In genomic region chr11:69415668-69416451, GRCm38 (mm10) we compare ENCODE assay signal across 8 mouse cellular contexts. TPM values are rescaled to one million over a fixed set of nuclear protein-coding genes. Genes with fewer than 3 reads are reported as not detected.
DNase-seq lines count a peak whose midpoint lies in the region; ATAC-seq and TF ChIP-seq lines count a peak whose summit lies in the region.

No protein-coding gene starts in this region.

- 9% methylated on average over 18 of the region's 25 CpGs for WGBS in spleen, adult 2 months
- WGBS in heart, embryonic 11.5 days (ENCODE audit: insufficient replicate concordance), result under 1% methylated on average over 13 of the region's 25 CpGs
- WGBS in kidney, embryonic 15.5 days, result 0% methylated on average over 10 of the region's 25 CpGs

- no peaks in the 10 kb centered on the region for H3K27me3 ChIP-seq in spleen, adult 2 months (ENCODE audit: control insufficient read depth, insufficient read depth, low read length)
- H3K27me3 ChIP-seq in heart, embryonic 11.5 days (ENCODE audit: control insufficient read depth, insufficient read depth, low read length), result peaks cover 3% of the 10 kb centered on the region; the same call in 1 of the 2 replicates
- peaks cover 5% of the 10 kb centered on the region for H3K27me3 ChIP-seq in kidney, embryonic 15.5 days
- no peaks in the 10 kb centered on the region for H3K27me3 ChIP-seq in testis, adult 2 months (ENCODE audit: control insufficient read depth, insufficient read depth, low read length)

- H3K36me3 ChIP-seq in spleen, adult 2 months (ENCODE audit: control insufficient read depth, insufficient read depth, low read length), result no peaks in the 10 kb centered on the region
- peaks cover 2% of the 10 kb centered on the region; the same call in 1 of the 2 replicates for H3K36me3 ChIP-seq in heart, embryonic 11.5 days (ENCODE audit: control insufficient read depth, insufficient read depth, low read length)
- H3K36me3 ChIP-seq in kidney, embryonic 15.5 days, result peaks cover 16% of the 10 kb centered on the region
- H3K36me3 ChIP-seq in testis, adult 2 months (ENCODE audit: control insufficient read depth, insufficient read depth, low read length), result no peaks in the 10 kb centered on the region

- H3K4me1 ChIP-seq in spleen, adult 2 months (ENCODE audit: control insufficient read depth, insufficient read depth, insufficient read length), result peaks cover 14% of the 10 kb centered on the region; the same call in 1 of the 2 replicates
- peaks cover 64% of the 10 kb centered on the region for H3K4me1 ChIP-seq in heart, embryonic 11.5 days (ENCODE audit: control insufficient read depth, insufficient read depth, low read length)
- H3K4me1 ChIP-seq in kidney, embryonic 15.5 days, result peaks cover 80% of the 10 kb centered on the region
- H3K4me1 ChIP-seq in testis, adult 2 months (ENCODE audit: control insufficient read depth, insufficient read depth, low read length), result peaks cover 63% of the 10 kb centered on the region

- no peak for TF ChIP-seq CTCF in spleen, adult 2 months (IDR thresholded peaks at IDR 0.05; ENCODE audit: extremely low read depth, insufficient read depth, insufficient read length, insufficient replicate concordance)
- TF ChIP-seq CTCF in testis, adult 2 months (IDR thresholded peaks at IDR 0.05; ENCODE audit: control insufficient read depth, insufficient read depth, insufficient replicate concordance, low read depth, low read length), result no peak

- peak overlapping the region; percentile 80 for H3K9ac ChIP-seq in heart, embryonic 11.5 days (ENCODE audit: low read depth, low read length)
- H3K9ac ChIP-seq in kidney, embryonic 15.5 days, result peak overlapping the region; percentile 70

- TF ChIP-seq POLR2A in spleen, adult 2 months (IDR thresholded peaks at IDR 0.05; ENCODE audit: low read depth, low read length), result no peak
- 0 out of 2 replicates have a peak, but pooled peaks have one; percentile 7 for TF ChIP-seq POLR2A in testis, adult 2 months (IDR thresholded peaks at IDR 0.05; ENCODE audit: control insufficient read depth, low read depth, low read length)

- H3K27ac ChIP-seq in spleen, adult 2 months (ENCODE audit: insufficient read depth, low read length), result peak overlapping the region; percentile 61
- peak overlapping the region; percentile 97 for H3K27ac ChIP-seq in heart, embryonic 11.5 days (ENCODE audit: low read depth, low read length)
- peak overlapping the region; percentile 97 for H3K27ac ChIP-seq in kidney, embryonic 15.5 days
- peak overlapping the region; percentile 26; the same call in 1 of the 2 replicates for H3K27ac ChIP-seq in testis, adult 2 months (ENCODE audit: control insufficient read depth, insufficient read depth, low read depth, low read length)

- peak overlapping the region; percentile 43 for H3K4me3 ChIP-seq in spleen, adult 2 months (ENCODE audit: extremely low read depth, insufficient read depth, insufficient read length)
- peak overlapping the region; percentile 83 for H3K4me3 ChIP-seq in heart, embryonic 11.5 days (ENCODE audit: low read depth, low read length)
- H3K4me3 ChIP-seq in kidney, embryonic 15.5 days (replicated peaks), result peak overlapping the region; percentile 77
- peak overlapping the region; percentile 31 for H3K4me3 ChIP-seq in testis, adult 2 months (ENCODE audit: control insufficient read depth, low read depth, low read length)

- no peaks in the 10 kb centered on the region for H3K9me3 ChIP-seq in heart, embryonic 11.5 days (replicated peaks; ENCODE audit: control insufficient read depth, low read length)
- H3K9me3 ChIP-seq in kidney, embryonic 15.5 days (replicated peaks), result no peaks in the 10 kb centered on the region

- ATAC-seq in heart, embryonic 11.5 days (replicated peaks; ENCODE audit: insufficient number of reproducible peaks, low FRiP score, low TSS enrichment), result no peak
- ATAC-seq in kidney, embryonic 15.5 days (replicated peaks; ENCODE audit: low FRiP score), result no peak
- ATAC-seq in megakaryocyte progenitor cell, adult 5-6 weeks (replicated peaks; ENCODE audit: poor library complexity), result no peak

- DNase-seq in spleen, adult 2 months (ENCODE audit: low read depth in 1 of 2, low spot score in 2 of 2), result no peak
- DNase-seq in spleen, adult 12 weeks (ENCODE audit: low spot score), result no peak
- peak; percentile 85 for DNase-seq in cerebellum, adult 9-11 months
- peak; percentile 66 for DNase-seq in lung, postnatal 36 days

- peak overlapping the region; percentile 99 for H3K4me2 ChIP-seq in heart, embryonic 11.5 days
- peak overlapping the region; percentile 95 for H3K4me2 ChIP-seq in kidney, embryonic 15.5 days

RNA-seq across cellular contexts. Expression of gene Kdm6b, which starts 2.4 kb away (rescaled TPM):
- 15.8 and 17.0 TPM in 2 replicates for polyA plus RNA-seq in spleen, adult 2 months (2012; rRNA removed)
- polyA plus RNA-seq in heart, embryonic 11.5 days (2014; fragmentation: Nextera tagmentation; extraction: Ambion mirVana), result 21.5 and 25.1 TPM in 2 replicates
- 32.6 and 33.0 TPM in 2 replicates for polyA plus RNA-seq in kidney, embryonic 15.5 days (2015; fragmentation: Nextera tagmentation; extraction: Ambion mirVana)
- polyA plus RNA-seq in testis, adult 2 months (2012; rRNA removed), result 8.0 and 8.6 TPM in 2 replicates
- total RNA-seq in megakaryocyte progenitor cell, adult 5-6 weeks (2015), result 10.4 and 11.7 TPM in 2 replicates
- total RNA-seq in megakaryocyte progenitor cell, adult 5-6 weeks (2017), result 1.8 and 2.9 TPM in 2 replicates

RNA-seq across cellular contexts. Expression of gene Tmem88, which starts 17.8 kb away (rescaled TPM):
- polyA plus RNA-seq in spleen, adult 2 months (2012; rRNA removed), result 14.3 and 20.5 TPM in 2 replicates
- polyA plus RNA-seq in heart, embryonic 11.5 days (2014; fragmentation: Nextera tagmentation; extraction: Ambion mirVana), result 30.5 and 31.7 TPM in 2 replicates
- polyA plus RNA-seq in kidney, embryonic 15.5 days (2015; fragmentation: Nextera tagmentation; extraction: Ambion mirVana), result 41.9 and 44.3 TPM in 2 replicates
- 2.0 and 2.4 TPM in 2 replicates for polyA plus RNA-seq in testis, adult 2 months (2012; rRNA removed)
- total RNA-seq in megakaryocyte progenitor cell, adult 5-6 weeks (2015), result 0.07 and 0.42 TPM in 2 replicates
- total RNA-seq in megakaryocyte progenitor cell, adult 5-6 weeks (2017), result 0.12 TPM in 1 of 2 replicates, not detected in the other

RNA-seq across cellular contexts. Expression of gene Cyb5d1, which starts 20.4 kb away (rescaled TPM):
- 9.5 and 11.1 TPM in 2 replicates for polyA plus RNA-seq in spleen, adult 2 months (2012; rRNA removed)
- 19.6 and 25.0 TPM in 2 replicates for polyA plus RNA-seq in heart, embryonic 11.5 days (2014; fragmentation: Nextera tagmentation; extraction: Ambion mirVana)
- polyA plus RNA-seq in kidney, embryonic 15.5 days (2015; fragmentation: Nextera tagmentation; extraction: Ambion mirVana), result 30.2 and 30.5 TPM in 2 replicates
- 35.3 and 42.5 TPM in 2 replicates for polyA plus RNA-seq in testis, adult 2 months (2012; rRNA removed)
- total RNA-seq in megakaryocyte progenitor cell, adult 5-6 weeks (2015), result 15.4 and 16.6 TPM in 2 replicates
- total RNA-seq in megakaryocyte progenitor cell, adult 5-6 weeks (2017), result 34.2 and 50.3 TPM in 2 replicates

RNA-seq across cellular contexts. Expression of gene Naa38, which starts 20.6 kb away (rescaled TPM):
- polyA plus RNA-seq in spleen, adult 2 months (2012; rRNA removed), result 82.3 and 105 TPM in 2 replicates
- 166 and 170 TPM in 2 replicates for polyA plus RNA-seq in heart, embryonic 11.5 days (2014; fragmentation: Nextera tagmentation; extraction: Ambion mirVana)
- 153 and 155 TPM in 2 replicates for polyA plus RNA-seq in kidney, embryonic 15.5 days (2015; fragmentation: Nextera tagmentation; extraction: Ambion mirVana)
- 325 and 343 TPM in 2 replicates for polyA plus RNA-seq in testis, adult 2 months (2012; rRNA removed)
- total RNA-seq in megakaryocyte progenitor cell, adult 5-6 weeks (2015), result 114 and 125 TPM in 2 replicates
- 146 and 205 TPM in 2 replicates for total RNA-seq in megakaryocyte progenitor cell, adult 5-6 weeks (2017)

RNA-seq across cellular contexts. Expression of gene Chd3, which starts 46.7 kb away (rescaled TPM):
- 146 and 160 TPM in 2 replicates for polyA plus RNA-seq in spleen, adult 2 months (2012; rRNA removed)
- polyA plus RNA-seq in heart, embryonic 11.5 days (2014; fragmentation: Nextera tagmentation; extraction: Ambion mirVana), result 15.5 and 21.8 TPM in 2 replicates
- polyA plus RNA-seq in kidney, embryonic 15.5 days (2015; fragmentation: Nextera tagmentation; extraction: Ambion mirVana), result 54.8 and 62.8 TPM in 2 replicates
- polyA plus RNA-seq in testis, adult 2 months (2012; rRNA removed), result 49.4 and 52.5 TPM in 2 replicates
- 17.0 and 22.4 TPM in 2 replicates for total RNA-seq in megakaryocyte progenitor cell, adult 5-6 weeks (2015)
- 19.9 and 38.2 TPM in 2 replicates for total RNA-seq in megakaryocyte progenitor cell, adult 5-6 weeks (2017)

Comparison
In these comparisons a context has a peak if more than half of its experiments do, and no peak if none do; other contexts are left out.
1. DNase-seq: peak in cerebellum, adult 9-11 months (single experiment) and lung, postnatal 36 days (single experiment); none in spleen, adult 2 months (0 of 2) and spleen, adult 12 weeks (single experiment).
2. H3K27ac ChIP-seq: peak in every context shown above with its lines; median percentile 97 in heart, embryonic 11.5 days; 97 in kidney, embryonic 15.5 days; 61 in spleen, adult 2 months; 26 in testis, adult 2 months.
3. H3K4me3 ChIP-seq: peak in every context shown above with its lines; median percentile 83 in heart, embryonic 11.5 days; 77 in kidney, embryonic 15.5 days; 43 in spleen, adult 2 months; 31 in testis, adult 2 months.